Mouse (Mus musculus) mouse trophoblast stem cell (cell line): ENCODE measurements at regions not wholly inside any gene's neighbourhood (a gene's known extent, or its start where the extent isn't known, plus 50 kb on each side); places are given as distances from the start of the nearest gene placed in this dataset.

Experiments used
- in situ Hi-C, 2 experiments: fragments of 300-500 bp; cut with MseI, MboI; formaldehyde crosslinking; loops; 2 replicates in 1 of 2; 3 replicates in 1 of 2; pipeline ENCODE4 v1.15.1; 2025

DNA sequence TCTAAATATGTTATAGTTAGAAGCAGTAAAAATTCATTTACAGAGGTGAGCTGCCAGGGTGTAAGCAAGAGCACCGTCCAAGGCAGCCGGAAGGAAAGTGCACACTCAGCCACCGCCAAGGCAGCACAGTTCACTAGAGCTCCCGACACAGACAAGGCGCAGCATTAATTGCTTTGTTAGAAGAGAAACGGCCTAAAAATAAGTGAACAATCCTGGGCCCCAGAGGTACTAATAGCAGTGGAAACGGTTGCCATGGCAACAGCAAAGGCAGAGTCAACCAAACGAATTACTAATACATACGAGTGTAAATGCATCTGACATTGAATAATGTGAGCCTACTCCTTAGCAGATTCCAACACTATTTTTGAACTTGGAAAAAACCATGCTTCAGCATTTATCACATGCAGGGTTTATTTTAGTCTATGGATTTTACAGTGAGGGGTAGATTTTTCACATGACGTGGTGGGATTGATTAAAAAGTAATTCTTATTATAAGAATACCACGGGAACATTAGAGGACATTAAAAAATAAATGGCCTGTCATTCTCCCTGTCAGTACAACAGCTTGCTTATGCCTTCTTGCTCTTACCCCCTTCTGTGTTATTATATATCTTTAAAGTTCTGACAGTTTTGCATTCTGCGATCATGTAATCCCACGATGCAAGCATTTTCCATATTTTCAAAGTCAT lies 62.5 kb downstream of the Cavin4 start:
- in situ Hi-C loops = no loop called here

- in situ Hi-C loops = no loop called here
These were observed 63.1 kb downstream of the Cavin4 start for GRCm38 (mm10) chr4:48726349-48726835.

GRCm38 (mm10) chr4:48734854-48735564 lies 71.7 kb downstream of the Cavin4 start:
- in situ Hi-C loops = no loop called here

DNA sequence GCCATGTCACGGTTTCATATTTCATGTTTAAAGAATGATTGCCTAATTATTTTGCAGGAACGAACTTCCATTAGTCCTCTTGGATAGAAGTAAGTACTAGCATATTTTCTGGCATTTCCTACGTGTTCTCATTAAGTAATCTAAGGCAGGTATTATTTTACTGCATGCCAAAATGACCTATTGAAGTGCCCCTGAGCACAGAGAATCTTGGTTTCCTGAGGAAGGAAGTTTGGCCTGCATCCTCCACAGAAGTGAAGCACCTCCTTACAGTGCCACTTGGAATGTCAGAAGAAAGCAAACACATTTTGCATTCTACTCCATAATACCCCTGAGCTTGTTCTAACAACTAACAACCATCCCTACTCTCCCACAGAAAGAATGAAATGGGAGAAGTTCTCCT lies 82.9 kb downstream of the Cavin4 start:
- in situ Hi-C loops = no loop called here

- in situ Hi-C loops = no loop called here
These were observed 86.3 kb downstream of the Cavin4 start for GRCm38 (mm10) chr4:48749566-48749965.

GRCm38 (mm10) chr4:48750087-48750486 lies 86.8 kb downstream of the Cavin4 start:
- in situ Hi-C loops = no loop called here

DNA sequence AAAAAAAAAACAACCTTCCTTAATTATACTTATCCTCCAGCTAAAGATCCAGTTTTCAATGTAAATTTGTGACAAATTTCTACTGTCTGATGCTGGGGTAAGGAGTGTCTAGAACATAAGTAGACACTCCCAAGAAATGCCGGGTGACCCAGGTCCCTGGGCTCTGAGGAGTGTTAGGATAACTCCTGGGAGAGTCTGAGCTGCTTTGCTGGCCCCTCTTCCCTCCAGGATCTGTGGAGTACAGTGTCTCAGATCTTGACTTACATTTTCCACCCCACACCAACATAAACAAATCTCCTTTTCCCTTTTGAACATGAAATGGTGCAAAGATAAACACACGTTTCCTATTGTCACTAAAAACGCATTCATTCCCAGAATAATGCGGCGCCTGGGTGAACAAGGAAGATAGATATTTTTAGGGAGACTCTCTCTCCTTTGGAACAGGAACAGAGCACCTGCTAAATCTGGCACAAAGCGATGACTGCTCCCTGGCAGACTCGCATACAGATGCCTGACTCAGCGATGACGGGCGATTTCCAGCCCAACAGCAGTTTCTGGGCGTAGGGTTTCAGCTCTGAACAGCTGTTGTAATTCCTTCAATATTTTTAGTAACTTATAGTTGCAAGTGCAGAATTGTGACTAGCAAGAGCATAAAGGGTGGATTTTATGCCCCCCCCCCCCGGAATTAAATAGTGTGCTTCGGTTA lies 91.3 kb downstream of the Cavin4 start:
- in situ Hi-C loops = no loop called here

DNA sequence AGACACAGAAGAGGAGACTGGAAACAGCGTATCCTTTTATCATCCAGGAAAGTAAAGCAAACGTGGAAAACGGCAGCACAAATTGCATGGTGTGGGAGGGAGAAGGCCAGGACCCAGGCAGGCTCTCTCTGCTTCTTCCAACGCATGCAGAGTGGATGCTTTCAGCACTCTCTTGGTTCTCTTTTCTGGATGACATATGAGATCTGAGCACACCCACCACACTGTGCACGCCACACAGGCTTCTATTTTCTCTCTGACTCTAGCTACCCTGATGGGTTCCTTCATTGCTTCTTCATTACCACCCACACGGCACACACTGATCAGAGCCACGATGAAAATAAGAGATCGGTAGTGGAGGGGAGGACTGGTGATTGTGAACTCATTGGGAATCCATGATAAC lies 97.3 kb downstream of the Cavin4 start:
- in situ Hi-C loops = no loop called here

DNA sequence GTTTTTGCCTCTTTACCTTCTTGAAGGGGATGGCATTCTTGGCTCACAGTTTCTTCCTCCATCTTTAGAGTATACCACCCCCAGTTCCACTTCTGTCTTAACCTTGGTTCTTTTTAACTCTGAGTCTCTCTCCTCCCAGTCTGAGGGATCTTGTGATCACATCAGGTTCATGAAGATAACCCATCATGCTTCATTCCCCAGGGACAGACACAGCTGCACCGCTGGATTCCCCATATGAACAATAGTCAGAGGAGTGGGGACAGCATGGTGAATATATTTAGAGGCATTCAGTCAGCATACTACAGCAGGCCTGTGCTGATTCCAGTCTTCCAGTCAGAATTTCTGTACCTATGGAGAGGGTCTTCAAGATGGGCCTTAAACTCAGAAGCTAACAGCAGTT lies 103.1 kb downstream of the Cavin4 start:
- in situ Hi-C loops = no loop called here

DNA sequence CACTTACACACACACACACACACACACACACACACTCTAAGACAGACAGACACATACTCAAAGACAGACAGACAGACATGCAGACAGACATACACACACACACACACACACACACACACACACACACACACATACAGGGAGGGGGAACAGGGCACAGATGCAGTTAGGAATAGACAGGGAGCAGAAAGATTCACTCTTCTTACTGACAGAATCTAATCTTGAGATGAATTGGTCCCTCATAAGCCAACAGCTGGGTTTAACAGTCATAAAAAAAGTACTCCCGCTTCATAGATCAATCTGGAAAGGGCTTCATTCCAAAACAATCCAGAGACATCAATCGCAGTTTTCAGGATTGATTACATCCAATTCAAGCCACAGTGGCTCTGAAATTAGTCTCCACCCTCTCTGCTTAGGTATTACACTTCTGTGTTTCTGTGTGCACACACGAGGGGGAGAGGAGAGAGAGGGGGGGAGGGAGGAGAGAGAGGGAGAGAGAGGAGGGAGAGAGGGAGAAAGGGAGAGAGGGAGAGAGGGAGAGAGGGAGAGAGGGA lies 107.2 kb downstream of the Cavin4 start:
- in situ Hi-C loops = loop anchor here (10.0 kb wide), 2 partner anchors 76 to 554 kb away; no protein-coding TSS in a partner anchor

DNA sequence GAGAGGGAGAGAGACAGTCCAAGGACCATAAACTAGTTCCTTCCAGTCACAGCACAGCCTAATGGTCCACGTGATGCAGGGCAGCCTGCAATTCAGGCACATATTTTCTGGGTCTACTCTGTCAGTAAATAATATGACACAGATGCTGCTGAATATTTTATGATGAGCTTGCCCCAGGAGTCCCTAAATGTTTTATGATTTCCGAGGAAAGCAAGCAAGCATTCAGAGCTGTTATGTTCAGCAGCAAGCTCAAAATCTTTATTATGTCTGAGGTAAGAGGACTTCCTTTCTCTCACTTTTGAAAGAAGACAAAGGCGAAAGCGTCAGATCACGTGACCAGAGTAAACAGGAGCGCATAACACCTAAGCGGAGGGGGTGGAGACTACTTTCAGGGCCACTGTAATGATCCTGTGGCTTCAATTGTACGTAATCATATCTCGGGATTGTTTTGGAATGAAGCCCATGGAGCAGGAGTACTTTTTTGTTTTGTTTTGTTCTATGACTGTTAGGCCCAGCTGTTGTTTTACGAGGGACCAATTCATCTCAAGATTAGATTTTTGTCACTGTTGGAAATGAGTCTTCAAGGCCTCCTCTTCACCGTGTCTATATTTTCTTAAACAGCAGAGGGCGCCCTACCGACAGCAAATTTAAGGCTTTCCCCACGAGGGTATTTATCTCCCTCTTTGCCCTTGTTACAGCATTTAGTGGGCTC lies 107.8 kb downstream of the Cavin4 start:
- in situ Hi-C loops = loop anchor here (10.0 kb wide), 2 partner anchors 76 to 554 kb away; no protein-coding TSS in a partner anchor

- in situ Hi-C loops = loop anchor here (10.0 kb wide), 2 partner anchors 77 to 553 kb away; no protein-coding TSS in a partner anchor
These were observed 108.5 kb downstream of the Cavin4 start for GRCm38 (mm10) chr4:48771836-48772235.

GRCm38 (mm10) chr4:48779202-48779905 lies 116.0 kb downstream of the Cavin4 start:
- in situ Hi-C loops = loop anchor here (10.0 kb wide), 2 partner anchors 85 to 545 kb away; no protein-coding TSS in a partner anchor

DNA sequence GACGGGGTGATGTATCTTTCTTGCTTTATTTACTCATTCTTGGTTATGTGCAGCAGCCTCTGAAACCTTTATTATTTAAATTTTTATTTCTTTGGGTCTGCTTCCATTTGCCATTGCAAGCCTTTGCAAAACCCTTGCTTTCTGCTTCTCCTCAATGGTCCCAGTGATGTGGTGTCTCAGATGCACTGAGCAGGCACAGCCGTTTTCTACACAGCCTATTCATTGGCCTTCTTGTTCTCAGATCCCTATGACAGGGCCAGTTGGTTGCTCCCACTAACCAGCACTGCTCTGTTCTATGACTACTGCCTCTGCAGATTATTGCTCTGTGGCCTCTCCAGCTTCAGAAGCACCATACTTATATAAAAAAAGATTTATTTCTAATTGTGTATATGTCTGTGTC lies 116.6 kb downstream of the Cavin4 start:
- in situ Hi-C loops = loop anchor here (10.0 kb wide), 2 partner anchors 85 to 545 kb away; no protein-coding TSS in a partner anchor

DNA sequence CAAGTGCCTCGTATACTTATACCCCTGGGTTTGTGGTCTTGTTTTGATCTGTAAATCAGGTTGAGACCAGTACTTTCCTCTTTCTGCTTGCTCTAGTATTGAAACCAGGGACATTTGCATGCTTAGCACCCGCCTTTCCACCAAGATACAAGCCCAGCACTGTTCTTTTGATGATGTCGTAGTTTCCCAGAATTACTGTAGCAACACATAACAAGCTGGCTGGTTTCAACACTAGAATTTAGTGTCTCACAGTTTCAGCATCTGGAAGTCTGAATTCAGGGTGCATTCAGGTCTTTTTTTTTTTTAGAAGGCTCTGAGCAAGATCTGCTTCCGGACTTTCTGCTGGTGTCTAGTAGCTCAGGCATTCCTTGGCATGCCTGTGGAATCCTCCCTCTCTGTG lies 117.8 kb downstream of the Cavin4 start:
- in situ Hi-C loops = no loop called here

- in situ Hi-C loops = no loop called here
These were observed 119.4 kb downstream of the Cavin4 start for GRCm38 (mm10) chr4:48782686-48783085.

DNA sequence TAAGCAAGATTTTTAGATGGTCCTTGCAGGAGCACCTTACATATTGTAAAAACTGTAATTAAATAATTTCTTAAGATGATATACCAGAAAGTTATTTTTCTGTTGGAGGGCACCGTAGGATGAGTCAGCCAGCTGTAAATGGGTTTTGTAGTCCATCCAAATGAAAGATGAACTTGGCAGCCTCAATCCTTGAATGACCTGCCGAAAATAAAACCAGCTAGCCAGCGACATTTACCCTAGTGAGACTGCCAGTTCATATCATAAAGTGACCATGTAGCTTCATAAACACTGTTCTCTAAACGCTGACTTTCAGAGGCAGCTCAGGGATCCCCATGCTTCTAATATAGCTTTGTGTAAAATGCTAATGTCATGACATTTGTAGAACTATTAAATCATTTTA lies 127.8 kb downstream of the Cavin4 start:
- in situ Hi-C loops = no loop called here

- in situ Hi-C loops = no loop called here
These were observed 140.5 kb downstream of the Cavin4 start for GRCm38 (mm10) chr4:48803777-48804176.

- in situ Hi-C loops = no loop called here
These were observed 145.3 kb downstream of the Cavin4 start for GRCm38 (mm10) chr4:48808571-48808970.

GRCm38 (mm10) chr4:48833718-48834117 lies 170.4 kb downstream of the Cavin4 start:
- in situ Hi-C loops = no loop called here
